Mouse (Mus musculus) adrenal gland, postnatal 25 days (tissue): ENCODE results near the gene Phtf1. TPM values are rescaled to one million over a fixed set of nuclear protein-coding genes. Genes with fewer than 3 reads are reported as not detected.

Experiments used
- DNase-seq: peaks from one replicate; pipeline ENCODE4 v3.0.0; 2021; ENCODE audit warnings: mixed read lengths
- total RNA-seq: library from RNA; stranded (reverse); gene quantifications from 2 replicates; pipeline ENCODE4 v1.2.3, GENCODE M21; 2021

The Phtf1 gene
- total RNA-seq, 1 experiment from 2014 or later: 21.9 TPM

- DNase-seq: no peak
Observed at GRCm38 (mm10) chr3:104020101-104020500, 52.2 kb downstream of the Phtf1 start.

- no peak for DNase-seq
Observed at GRCm38 (mm10) chr3:104026938-104027337, 59.0 kb downstream of the Phtf1 start.

GRCm38 (mm10) chr3:104032086-104032485 is 64.2 kb downstream of the Phtf1 start:
- DNase-seq: no peak

- DNase-seq: no peak
Observed at GRCm38 (mm10) chr3:104032747-104033146, 64.8 kb downstream of the Phtf1 start.

- DNase-seq: no peak
Observed at GRCm38 (mm10) chr3:104059001-104059622, 91.2 kb downstream of the Phtf1 start.

DNA sequence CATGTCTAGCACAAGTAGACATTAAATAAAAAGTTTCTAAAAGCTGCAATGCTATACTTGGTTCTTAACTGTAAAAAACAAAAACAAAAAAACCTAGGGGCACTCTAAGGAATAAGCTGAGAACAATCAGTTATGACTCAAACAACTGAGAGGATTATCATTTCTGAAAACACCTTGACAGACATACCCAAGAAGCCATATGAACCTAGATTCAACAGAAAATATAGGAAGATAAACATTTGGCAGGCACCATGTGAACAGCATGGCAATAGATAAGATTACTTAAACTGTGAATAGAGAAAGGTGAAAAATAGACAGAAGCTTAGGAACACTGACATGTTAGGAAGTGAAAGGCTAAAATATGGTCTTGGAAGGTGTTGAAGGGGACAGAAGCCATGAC is 101.5 kb downstream of the Phtf1 start:
- DNase-seq: no peak

Other genes starting within 250 kb of the Phtf1 start
- 6.9 and 9.0 TPM in 2 replicates for gene Olfml3, start 230.1 kb upstream of the Phtf1 start, total RNA-seq
- gene Gm10964, start 228.7 kb upstream of the Phtf1 start, total RNA-seq: not detected in 2 replicates
- 135 and 139 TPM in 2 replicates for gene Hipk1, start 176.5 kb upstream of the Phtf1 start, total RNA-seq
- 11.3 and 13.4 TPM in 2 replicates for gene Dclre1b, start 158.7 kb upstream of the Phtf1 start, total RNA-seq
- 19.6 and 23.5 TPM in 2 replicates for gene Ap4b1, start 158.6 kb upstream of the Phtf1 start, total RNA-seq
- 0.21 TPM in 1 of 2 replicates, not detected in the other for gene Gm43064, start 158.5 kb upstream of the Phtf1 start, total RNA-seq
- 0.70 TPM in 1 of 2 replicates, not detected in the other for gene Bcl2l15, start 135.5 kb upstream of the Phtf1 start, total RNA-seq
- 1.1 TPM in 1 of 2 replicates, not detected in the other for gene Ptpn22, start 108.3 kb upstream of the Phtf1 start, total RNA-seq
- gene Rsbn1, start 54.0 kb upstream of the Phtf1 start, total RNA-seq: 17.7 and 20.2 TPM in 2 replicates